Mouse (Mus musculus): ENCODE measurements around the gene Adamts5.

GRCm38 (mm10) chr16:85901581-85901910 is at the start of gene Adamts5:
- TF ChIP-seq CTCF (IDR thresholded peaks at IDR 0.05; ENCODE audit: low read depth) (no peak), EP300 (IDR thresholded peaks at IDR 0.05; ENCODE audit: low read depth) (no peak)

All from liver, embryonic 14.5 days (tissue).